Mouse (Mus musculus): ENCODE measurements around the gene Gm11127. TPM values are rescaled to one million over a fixed set of nuclear protein-coding genes. Genes with fewer than 3 reads are reported as not detected.

Gm11127 gene
- polyA plus RNA-seq, 1 experiment from 2014 or later, result 0.85 TPM

GRCm38 (mm10) chr17:36025901-36026300, 32.3 kb downstream of the Gm11127 start:
- no peaks in the 10 kb centered on the region for H3K36me3 ChIP-seq (ENCODE audit: control insufficient read depth, insufficient read depth, low read length)
- no peak overlapping the region for H3K27ac ChIP-seq (ENCODE audit: low read length)
- H3K4me1 ChIP-seq (ENCODE audit: control insufficient read depth, insufficient read depth, low read length), result peaks cover 9% of the 10 kb centered on the region
- no peaks in the 10 kb centered on the region for H3K9me3 ChIP-seq (replicated peaks; ENCODE audit: control insufficient read depth, low read length)
- no peaks in the 10 kb centered on the region for H3K27me3 ChIP-seq (ENCODE audit: control insufficient read depth, insufficient read depth, low read length)
- H3K4me3 ChIP-seq (replicated peaks; ENCODE audit: low read length), result no peak overlapping the region
- H3K4me2 ChIP-seq (ENCODE audit: low read depth, low read length), result no peak overlapping the region
- H3K9ac ChIP-seq (ENCODE audit: low read length), result no peak overlapping the region
- no peak for ATAC-seq (ENCODE audit: insufficient read depth, low FRiP score)
- WGBS, result 51% methylated on average over 4 of the region's 4 CpGs

- Histone ChIP-seq H3K4me3 (replicated peaks; ENCODE audit: low read length) (no peak overlapping the region), H3K4me2 (ENCODE audit: low read depth, low read length) (no peak overlapping the region), H3K27ac (ENCODE audit: low read length) (no peak overlapping the region), H3K27me3 (ENCODE audit: control insufficient read depth, insufficient read depth, low read length) (no peaks in the 10 kb centered on the region), H3K9me3 (replicated peaks; ENCODE audit: control insufficient read depth, low read length) (no peaks in the 10 kb centered on the region), H3K4me1 (ENCODE audit: control insufficient read depth, insufficient read depth, low read length) (peaks cover 9% of the 10 kb centered on the region), H3K9ac (ENCODE audit: low read length) (no peak overlapping the region), H3K36me3 (ENCODE audit: control insufficient read depth, insufficient read depth, low read length) (no peaks in the 10 kb centered on the region)
- WGBS, result 71% methylated on average over 5 of the region's 5 CpGs
- ATAC-seq (ENCODE audit: insufficient read depth, low FRiP score), result no peak
These were observed 33.0 kb downstream of the Gm11127 start for GRCm38 (mm10) chr17:36025197-36025596.

GRCm38 (mm10) chr17:36023710-36024654, 34.2 kb downstream of the Gm11127 start:
- H3K27ac ChIP-seq (ENCODE audit: low read length), result peak overlapping the region; percentile 83
- WGBS, result 46% methylated on average over 9 of the region's 9 CpGs

GRCm38 (mm10) chr17:36022922-36023321, 35.2 kb downstream of the Gm11127 start:
- no peak overlapping the region for H3K4me2 ChIP-seq (ENCODE audit: low read depth, low read length)
- no peak overlapping the region for H3K9ac ChIP-seq (ENCODE audit: low read length)
- peak overlapping the region; percentile 21; the same call in 1 of the 2 replicates for H3K27ac ChIP-seq (ENCODE audit: low read length)
- ATAC-seq (ENCODE audit: insufficient read depth, low FRiP score), result no peak
- H3K9me3 ChIP-seq (replicated peaks; ENCODE audit: control insufficient read depth, low read length), result no peaks in the 10 kb centered on the region
- 89% methylated on average over 6 of the region's 6 CpGs for WGBS
- H3K27me3 ChIP-seq (ENCODE audit: control insufficient read depth, insufficient read depth, low read length), result no peaks in the 10 kb centered on the region
- H3K36me3 ChIP-seq (ENCODE audit: control insufficient read depth, insufficient read depth, low read length), result no peaks in the 10 kb centered on the region
- H3K4me1 ChIP-seq (ENCODE audit: control insufficient read depth, insufficient read depth, low read length), result peaks cover 9% of the 10 kb centered on the region
- no peak overlapping the region for H3K4me3 ChIP-seq (replicated peaks; ENCODE audit: low read length)

More at GRCm38 (mm10) chr17:36023710-36024654, 34.2 kb downstream of the Gm11127 start:
- Histone ChIP-seq H3K9ac (ENCODE audit: low read length) (0 out of 2 replicates have a peak overlapping the region, but pooled peaks have one; percentile 22), H3K4me1 (ENCODE audit: control insufficient read depth, insufficient read depth, low read length) (peaks cover 9% of the 10 kb centered on the region), H3K36me3 (ENCODE audit: control insufficient read depth, insufficient read depth, low read length) (no peaks in the 10 kb centered on the region), H3K27me3 (ENCODE audit: control insufficient read depth, insufficient read depth, low read length) (no peaks in the 10 kb centered on the region), H3K4me2 (ENCODE audit: low read depth, low read length) (0 out of 2 replicates have a peak overlapping the region, but pooled peaks have one; percentile 19), H3K4me3 (replicated peaks; ENCODE audit: low read length) (no peak overlapping the region; the same call in 1 of the 2 replicates), H3K9me3 (replicated peaks; ENCODE audit: control insufficient read depth, low read length) (no peaks in the 10 kb centered on the region)
- peak; percentile 68; the same call in 1 of the 2 replicates for ATAC-seq (ENCODE audit: insufficient read depth, low FRiP score)

- Histone ChIP-seq H3K4me2 (ENCODE audit: low read depth, low read length) (no peak overlapping the region), H3K27ac (ENCODE audit: low read length) (no peak overlapping the region), H3K9me3 (replicated peaks; ENCODE audit: control insufficient read depth, low read length) (no peaks in the 10 kb centered on the region), H3K36me3 (ENCODE audit: control insufficient read depth, insufficient read depth, low read length) (no peaks in the 10 kb centered on the region), H3K27me3 (ENCODE audit: control insufficient read depth, insufficient read depth, low read length) (no peaks in the 10 kb centered on the region), H3K4me1 (ENCODE audit: control insufficient read depth, insufficient read depth, low read length) (peaks cover 9% of the 10 kb centered on the region), H3K4me3 (replicated peaks; ENCODE audit: low read length) (no peak overlapping the region), H3K9ac (ENCODE audit: low read length) (no peak overlapping the region)
- ATAC-seq (ENCODE audit: insufficient read depth, low FRiP score), result no peak
- WGBS, result 92% methylated on average over 9 of the region's 9 CpGs
These were observed 36.1 kb downstream of the Gm11127 start for GRCm38 (mm10) chr17:36022098-36022497.

- Histone ChIP-seq H3K27me3 (ENCODE audit: control insufficient read depth, insufficient read depth, low read length) (no peaks in the 10 kb centered on the region), H3K36me3 (ENCODE audit: control insufficient read depth, insufficient read depth, low read length) (no peaks in the 10 kb centered on the region), H3K9ac (ENCODE audit: low read length) (no peak overlapping the region), H3K27ac (ENCODE audit: low read length) (peak overlapping the region; percentile 23; the same call in 1 of the 2 replicates), H3K4me1 (ENCODE audit: control insufficient read depth, insufficient read depth, low read length) (peaks cover 9% of the 10 kb centered on the region), H3K4me3 (replicated peaks; ENCODE audit: low read length) (no peak overlapping the region), H3K9me3 (replicated peaks; ENCODE audit: control insufficient read depth, low read length) (no peaks in the 10 kb centered on the region), H3K4me2 (ENCODE audit: low read depth, low read length) (peak overlapping the region; percentile 28; the same call in 1 of the 2 replicates)
- ATAC-seq (ENCODE audit: insufficient read depth, low FRiP score), result no peak
- WGBS, result 88% methylated on average over 1 of the region's 1 CpGs
These were observed 36.9 kb downstream of the Gm11127 start for GRCm38 (mm10) chr17:36021309-36021708.

- no peak within 1 kb of the TSS for H3K9ac ChIP-seq (ENCODE audit: low read length)
- peaks cover 9% of the 10 kb centered on the region for H3K4me1 ChIP-seq (ENCODE audit: control insufficient read depth, insufficient read depth, low read length)
- H3K9me3 ChIP-seq (replicated peaks; ENCODE audit: control insufficient read depth, low read length), result no peaks in the 10 kb centered on the region
- H3K27me3 ChIP-seq (ENCODE audit: control insufficient read depth, insufficient read depth, low read length), result no peaks in the 10 kb centered on the region
- peak; percentile 81 for ATAC-seq (ENCODE audit: insufficient read depth, low FRiP score)
- H3K4me2 ChIP-seq (ENCODE audit: low read depth, low read length), result peak within 1 kb of the TSS; percentile 28
- 28% methylated on average over 15 of the region's 15 CpGs for WGBS
- peak within 1 kb of the TSS; percentile 26 for H3K4me3 ChIP-seq (replicated peaks; ENCODE audit: low read length)
- no peaks in the 10 kb centered on the region for H3K36me3 ChIP-seq (ENCODE audit: control insufficient read depth, insufficient read depth, low read length)
- H3K27ac ChIP-seq (ENCODE audit: low read length), result peak within 1 kb of the TSS; percentile 58
These were observed 37.7 kb downstream of the Gm11127 start, which contains the start of gene H2-T24 for GRCm38 (mm10) chr17:36020191-36021073. H2-T24 (minus strand) TSS chr17:36020560.

GRCm38 (mm10) chr17:36019519-36019918, 38.7 kb downstream of the Gm11127 start:
- no peak for ATAC-seq (ENCODE audit: insufficient read depth, low FRiP score)
- Histone ChIP-seq H3K4me2 (ENCODE audit: low read depth, low read length) (no peak overlapping the region), H3K9ac (ENCODE audit: low read length) (no peak overlapping the region), H3K4me1 (ENCODE audit: control insufficient read depth, insufficient read depth, low read length) (peaks cover 9% of the 10 kb centered on the region), H3K27me3 (ENCODE audit: control insufficient read depth, insufficient read depth, low read length) (no peaks in the 10 kb centered on the region), H3K9me3 (replicated peaks; ENCODE audit: control insufficient read depth, low read length) (no peaks in the 10 kb centered on the region), H3K27ac (ENCODE audit: low read length) (0 out of 2 replicates have a peak overlapping the region, but pooled peaks have one; percentile 8), H3K4me3 (replicated peaks; ENCODE audit: low read length) (no peak overlapping the region), H3K36me3 (ENCODE audit: control insufficient read depth, insufficient read depth, low read length) (peaks cover 6% of the 10 kb centered on the region; the same call in 1 of the 2 replicates)
- WGBS, result 70% methylated on average over 3 of the region's 3 CpGs
